Mouse (Mus musculus): Measurements from ENCODE around the gene Lingo2. TPM values are rescaled to one million over a fixed set of nuclear protein-coding genes. Genes with fewer than 3 reads are reported as not detected.
"Not testable (repeated sequence)": the region's sequence is repeated elsewhere in the genome, so short reads cannot be mapped to it uniquely, and the experiment has no call there.

Lingo2 gene
- polyA plus RNA-seq, 1 experiment, result not detected

- TF ChIP-seq POLR2A (IDR thresholded peaks at IDR 0.05; ENCODE audit: borderline replicate concordance, low read depth, low read length) (no peak), CTCF (IDR thresholded peaks at IDR 0.05; ENCODE audit: low read depth, low read length) (no peak)
Observed at GRCm38 (mm10) chr4:35704126-35704525, 1247.4 kb downstream of the Lingo2 start.

DNA sequence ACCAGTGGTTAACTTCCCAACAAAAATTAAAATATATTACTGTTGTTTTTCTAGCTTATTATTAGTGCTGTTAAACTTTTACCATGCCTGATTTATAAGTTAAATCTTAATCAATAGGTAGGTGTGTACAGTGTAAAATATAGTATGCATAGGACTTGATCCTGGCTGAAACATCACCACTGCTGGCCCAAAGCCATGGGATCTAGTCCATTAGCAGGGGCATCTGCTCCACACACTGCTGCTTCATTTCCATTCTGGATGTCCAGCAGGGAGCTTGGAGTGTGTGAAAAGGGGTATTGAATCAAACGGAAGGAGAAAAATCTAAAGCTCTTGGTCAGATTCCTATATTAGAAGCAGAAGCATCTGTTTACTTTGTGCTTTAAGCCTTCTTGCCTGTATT lies 1248.9 kb downstream of the Lingo2 start:
- no peaks in the 10 kb centered on the region for H3K4me1 ChIP-seq (ENCODE audit: control insufficient read depth, insufficient read depth, low read length)
- TF ChIP-seq POLR2A (IDR thresholded peaks at IDR 0.05; ENCODE audit: borderline replicate concordance, low read depth, low read length) (no peak), CTCF (IDR thresholded peaks at IDR 0.05; ENCODE audit: low read depth, low read length) (no peak)
- H3K4me3 ChIP-seq (ENCODE audit: insufficient read depth, low read length), result no peak overlapping the region
- no peak overlapping the region for H3K27ac ChIP-seq (ENCODE audit: insufficient read depth, low read depth, low read length)

More at GRCm38 (mm10) chr4:35704126-35704525, 1247.4 kb downstream of the Lingo2 start:
- no peak overlapping the region for H3K4me3 ChIP-seq (ENCODE audit: insufficient read depth, low read length)
- H3K4me1 ChIP-seq (ENCODE audit: control insufficient read depth, insufficient read depth, low read length), result no peaks in the 10 kb centered on the region
- H3K27ac ChIP-seq (ENCODE audit: insufficient read depth, low read depth, low read length), result no peak overlapping the region

DNA sequence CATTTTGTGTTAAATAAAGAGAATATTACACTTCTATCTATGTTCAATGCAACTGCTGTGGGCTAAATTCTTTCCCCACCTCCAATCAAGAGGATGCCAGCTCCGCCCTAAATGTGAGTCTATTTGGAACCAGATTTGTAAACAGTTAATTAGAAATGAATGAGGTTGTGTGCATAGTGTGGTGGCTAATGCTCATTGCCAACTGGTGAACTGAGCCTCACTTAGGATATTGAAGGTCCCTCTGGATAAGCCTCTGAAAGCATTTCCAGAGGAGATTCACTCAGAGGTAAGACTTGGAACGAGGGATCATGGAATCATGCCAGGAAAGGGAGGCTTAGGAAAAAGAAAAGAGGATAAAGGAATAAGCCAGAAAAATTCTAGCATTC lies 1256.4 kb downstream of the Lingo2 start:
- Histone ChIP-seq H3K4me3 (ENCODE audit: insufficient read depth, low read length) (no peak overlapping the region), H3K4me1 (ENCODE audit: control insufficient read depth, insufficient read depth, low read length) (no peaks in the 10 kb centered on the region), H3K27ac (ENCODE audit: insufficient read depth, low read depth, low read length) (no peak overlapping the region)
- TF ChIP-seq POLR2A (IDR thresholded peaks at IDR 0.05; ENCODE audit: borderline replicate concordance, low read depth, low read length) (no peak), CTCF (IDR thresholded peaks at IDR 0.05; ENCODE audit: low read depth, low read length) (no peak)

GRCm38 (mm10) chr4:35694360-35695136 lies 1257.0 kb downstream of the Lingo2 start:
- Histone ChIP-seq H3K4me3 (ENCODE audit: insufficient read depth, low read length) (no peak overlapping the region), H3K27ac (ENCODE audit: insufficient read depth, low read depth, low read length) (no peak overlapping the region), H3K4me1 (ENCODE audit: control insufficient read depth, insufficient read depth, low read length) (no peaks in the 10 kb centered on the region)
- TF ChIP-seq CTCF (IDR thresholded peaks at IDR 0.05; ENCODE audit: low read depth, low read length), result no peak
- no peak for TF ChIP-seq POLR2A (IDR thresholded peaks at IDR 0.05; ENCODE audit: borderline replicate concordance, low read depth, low read length)

DNA sequence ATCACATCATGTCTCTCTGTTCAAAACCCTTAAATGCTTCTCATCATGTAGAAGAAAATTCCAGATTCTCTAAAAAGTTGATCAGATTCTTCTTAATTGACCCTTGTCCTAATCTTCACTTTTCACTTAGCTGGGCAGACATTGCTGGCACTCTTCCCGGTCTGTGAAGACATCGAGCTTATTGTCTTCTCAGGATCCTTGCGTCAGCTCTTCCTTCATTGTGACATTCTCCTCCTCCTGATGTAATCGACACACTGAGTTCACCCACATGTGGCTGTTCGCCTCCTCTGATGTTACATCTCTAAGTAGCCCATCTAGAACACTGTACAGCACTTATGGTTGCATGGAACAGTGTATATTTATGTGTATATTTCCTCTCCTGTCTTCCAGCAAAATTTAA lies 1261.0 kb downstream of the Lingo2 start:
- Histone ChIP-seq H3K4me3 (ENCODE audit: insufficient read depth, low read length) (no peak overlapping the region), H3K27ac (ENCODE audit: insufficient read depth, low read depth, low read length) (no peak overlapping the region), H3K4me1 (ENCODE audit: control insufficient read depth, insufficient read depth, low read length) (no peaks in the 10 kb centered on the region)
- no peak for TF ChIP-seq POLR2A (IDR thresholded peaks at IDR 0.05; ENCODE audit: borderline replicate concordance, low read depth, low read length)
- TF ChIP-seq CTCF (IDR thresholded peaks at IDR 0.05; ENCODE audit: low read depth, low read length), result no peak

- not testable (repeated sequence) for H3K4me3 ChIP-seq (ENCODE audit: insufficient read depth, low read length); H3K27ac ChIP-seq (ENCODE audit: insufficient read depth, low read depth, low read length); H3K4me1 ChIP-seq (ENCODE audit: control insufficient read depth, insufficient read depth, low read length)
Observed at GRCm38 (mm10) chr4:35688498-35689240, 1262.9 kb downstream of the Lingo2 start.
